Comparison of ENCODE assay signal across 8 mouse cellular contexts in genomic region chr11:94866176-94866967, GRCm38 (mm10).
DNase-seq lines count a peak whose midpoint lies in the region; ATAC-seq and TF ChIP-seq lines count a peak whose summit lies in the region.

No protein-coding gene starts in this region.

- TF ChIP-seq POLR2A in testis, adult 2 months (IDR thresholded peaks at IDR 0.05; ENCODE audit: control insufficient read depth, low read depth, low read length): no peak

- intact Hi-C loops in left cerebral cortex, postnatal 25 days (cut with DNase I): loop anchor here (1.0 kb wide), 1 partner anchor 71 kb away; no protein-coding TSS in a partner anchor

- no peak overlapping the region for H3K9ac ChIP-seq in neural tube, embryonic 15.5 days (replicated peaks)
- no peak overlapping the region for H3K9ac ChIP-seq in intestine, embryonic 16.5 days (ENCODE audit: low read depth, low read length)

- H3K4me1 ChIP-seq in neural tube, embryonic 15.5 days: no peaks in the 10 kb centered on the region
- no peaks in the 10 kb centered on the region for H3K4me1 ChIP-seq in intestine, embryonic 16.5 days (ENCODE audit: control insufficient read depth, insufficient read depth, low read length)
- no peaks in the 10 kb centered on the region for H3K4me1 ChIP-seq in testis, adult 2 months (ENCODE audit: control insufficient read depth, insufficient read depth, low read length)

- H3K9me3 ChIP-seq in neural tube, embryonic 15.5 days (replicated peaks): no peaks in the 10 kb centered on the region
- H3K9me3 ChIP-seq in intestine, embryonic 16.5 days (ENCODE audit: control insufficient read depth, low read length): no peaks in the 10 kb centered on the region

- H3K4me3 ChIP-seq in neural tube, embryonic 15.5 days (replicated peaks): no peak overlapping the region
- no peak overlapping the region for H3K4me3 ChIP-seq in intestine, embryonic 16.5 days (ENCODE audit: low read length)
- H3K4me3 ChIP-seq in testis, adult 2 months (ENCODE audit: control insufficient read depth, low read depth, low read length): no peak overlapping the region

- H3K27ac ChIP-seq in neural tube, embryonic 15.5 days (replicated peaks): no peak overlapping the region
- no peak overlapping the region for H3K27ac ChIP-seq in intestine, embryonic 16.5 days (ENCODE audit: low read length)
- H3K27ac ChIP-seq in testis, adult 2 months (ENCODE audit: control insufficient read depth, insufficient read depth, low read depth, low read length): no peak overlapping the region

- TF ChIP-seq CTCF in testis, adult 2 months (IDR thresholded peaks at IDR 0.05; ENCODE audit: control insufficient read depth, insufficient read depth, insufficient replicate concordance, low read depth, low read length): peak; percentile 77; the same call in 1 of the 2 replicates

- no peak overlapping the region for H3K4me2 ChIP-seq in neural tube, embryonic 15.5 days
- H3K4me2 ChIP-seq in intestine, embryonic 16.5 days (ENCODE audit: low read depth, low read length): no peak overlapping the region

- H3K27me3 ChIP-seq in neural tube, embryonic 15.5 days (replicated peaks): no peaks in the 10 kb centered on the region; the same call in 1 of the 2 replicates
- no peaks in the 10 kb centered on the region for H3K27me3 ChIP-seq in intestine, embryonic 16.5 days (replicated peaks; ENCODE audit: control insufficient read depth, insufficient read depth, low read length)
- H3K27me3 ChIP-seq in testis, adult 2 months (ENCODE audit: control insufficient read depth, insufficient read depth, low read length): no peaks in the 10 kb centered on the region

- 20% methylated on average over 9 of the region's 9 CpGs for WGBS in neural tube, embryonic 15.5 days
- WGBS in intestine, embryonic 16.5 days: 7% methylated on average over 8 of the region's 9 CpGs

- DNase-seq in neural tube, embryonic 10.5 days (ENCODE audit: extremely low spot score, low spot score): peak; percentile 87
- peak; percentile 54 to 66 for DNase-seq in gastrocnemius, adult 8-10 months (ENCODE audit: low spot score in 2 of 2)
- peak; percentile 59 to 61 for DNase-seq in left cerebral cortex, postnatal 25 days (ENCODE audit: low spot score in 2 of 2)
- peak; percentile 12 to 18 for DNase-seq in natural killer cell, adult 2 months (ENCODE audit: low spot score in 2 of 2)

- ATAC-seq in neural tube, embryonic 15.5 days (ENCODE audit: low FRiP score): no peak
- 0 out of 2 replicates have a peak, but pooled peaks have one; percentile 57 for ATAC-seq in common myeloid progenitor, adult 5-6 weeks (replicated peaks; ENCODE audit: low read depth, poor library complexity, severe bottlenecking)
- ATAC-seq in intestine, embryonic 16.5 days: 0 out of 2 replicates have a peak, but pooled peaks have one; percentile 47

- H3K36me3 ChIP-seq in neural tube, embryonic 15.5 days: no peaks in the 10 kb centered on the region
- no peaks in the 10 kb centered on the region for H3K36me3 ChIP-seq in intestine, embryonic 16.5 days (ENCODE audit: control insufficient read depth, insufficient read depth, low read length)
- no peaks in the 10 kb centered on the region for H3K36me3 ChIP-seq in testis, adult 2 months (ENCODE audit: control insufficient read depth, insufficient read depth, low read length)

Comparison
In these comparisons a context has a peak if more than half of its experiments do, and no peak if none do; other contexts are left out.
1. DNase-seq: peak in every context shown above with its lines; median percentile 87 in neural tube, embryonic 10.5 days; 60 in gastrocnemius, adult 8-10 months; 60 in left cerebral cortex, postnatal 25 days; 15 in natural killer cell, adult 2 months.